Mouse (Mus musculus): ENCODE data around the gene Gm21915. TPM values are rescaled to one million over a fixed set of nuclear protein-coding genes. Genes with fewer than 3 reads are reported as not detected.
A peak's percentile ranks its signal among the peaks of the same experiment; 100 is the strongest.

The Gm21915 gene
- polyA plus RNA-seq, 1 experiment from 2014 or later: not detected

- 3% methylated on average over 14 of the region's 14 CpGs for WGBS
Measured at GRCm38 (mm10) chr9:40638394-40639049, 31.9 kb upstream of the Gm21915 start.

GRCm38 (mm10) chr9:40639536-40640187 is 30.8 kb upstream of the Gm21915 start:
- peaks cover 38% of the 10 kb centered on the region for H3K4me1 ChIP-seq
- 0 out of 2 replicates have a peak overlapping the region, but pooled peaks have one; percentile 1 for H3K27ac ChIP-seq (replicated peaks)
- H3K36me3 ChIP-seq: no peaks in the 10 kb centered on the region
- WGBS: 87% methylated on average over 10 of the region's 10 CpGs
- no peaks in the 10 kb centered on the region for H3K9me3 ChIP-seq (replicated peaks)
- H3K4me3 ChIP-seq: no peak overlapping the region
- DNase-seq (ENCODE audit: low spot score): no peak
- peaks cover 24% of the 10 kb centered on the region for H3K27me3 ChIP-seq (ENCODE audit: low read depth, poor library complexity, severe bottlenecking)

More at GRCm38 (mm10) chr9:40638394-40639049, 31.9 kb upstream of the Gm21915 start:
- peaks cover 18% of the 10 kb centered on the region for H3K27me3 ChIP-seq (ENCODE audit: low read depth, poor library complexity, severe bottlenecking)
- peak overlapping the region; percentile 84 for H3K27ac ChIP-seq (replicated peaks)
- peaks cover 38% of the 10 kb centered on the region for H3K4me1 ChIP-seq
- peak; percentile 83 for DNase-seq (ENCODE audit: low spot score)
- no peaks in the 10 kb centered on the region for H3K36me3 ChIP-seq
- H3K4me3 ChIP-seq: peak overlapping the region; percentile 55
- no peaks in the 10 kb centered on the region for H3K9me3 ChIP-seq (replicated peaks)

GRCm38 (mm10) chr9:40641318-40641717 is 29.1 kb upstream of the Gm21915 start:
- Histone ChIP-seq H3K27ac (replicated peaks) (no peak overlapping the region), H3K4me1 (peaks cover 38% of the 10 kb centered on the region), H3K36me3 (no peaks in the 10 kb centered on the region), H3K27me3 (ENCODE audit: low read depth, poor library complexity, severe bottlenecking) (peaks cover 30% of the 10 kb centered on the region), H3K9me3 (replicated peaks) (no peaks in the 10 kb centered on the region), H3K4me3 (no peak overlapping the region)
- WGBS: 72% methylated on average over 2 of the region's 2 CpGs
- no peak for DNase-seq (ENCODE audit: low spot score)

GRCm38 (mm10) chr9:40642470-40643220 is 27.8 kb upstream of the Gm21915 start:
- Histone ChIP-seq H3K36me3 (no peaks in the 10 kb centered on the region), H3K4me1 (peaks cover 28% of the 10 kb centered on the region), H3K4me3 (no peak overlapping the region), H3K27me3 (ENCODE audit: low read depth, poor library complexity, severe bottlenecking) (peaks cover 30% of the 10 kb centered on the region), H3K27ac (replicated peaks) (peak overlapping the region; percentile 57), H3K9me3 (replicated peaks) (no peaks in the 10 kb centered on the region)
- peak; percentile 33 for DNase-seq (ENCODE audit: low spot score)
- WGBS: 11% methylated on average over 16 of the region's 16 CpGs

GRCm38 (mm10) chr9:40649444-40649843 is 21.0 kb upstream of the Gm21915 start:
- H3K4me1 ChIP-seq: peaks cover 4% of the 10 kb centered on the region
- no peak for DNase-seq (ENCODE audit: low spot score)
- 0 out of 2 replicates have a peak, but pooled peaks cover 7% of the 10 kb centered on the region for H3K27me3 ChIP-seq (ENCODE audit: low read depth, poor library complexity, severe bottlenecking)
- H3K9me3 ChIP-seq (replicated peaks): no peaks in the 10 kb centered on the region
- no peak overlapping the region for H3K27ac ChIP-seq (replicated peaks)
- 90% methylated on average over 3 of the region's 3 CpGs for WGBS
- H3K4me3 ChIP-seq: no peak overlapping the region
- H3K36me3 ChIP-seq: no peaks in the 10 kb centered on the region

GRCm38 (mm10) chr9:40649983-40650382 is 20.4 kb upstream of the Gm21915 start:
- DNase-seq (ENCODE audit: low spot score): no peak
- H3K4me3 ChIP-seq: no peak overlapping the region
- H3K9me3 ChIP-seq (replicated peaks): no peaks in the 10 kb centered on the region
- WGBS: 80% methylated on average over 6 of the region's 6 CpGs
- H3K4me1 ChIP-seq: peaks cover 4% of the 10 kb centered on the region
- H3K27ac ChIP-seq (replicated peaks): no peak overlapping the region
- H3K27me3 ChIP-seq (ENCODE audit: low read depth, poor library complexity, severe bottlenecking): 0 out of 2 replicates have a peak, but pooled peaks cover 3% of the 10 kb centered on the region
- no peaks in the 10 kb centered on the region for H3K36me3 ChIP-seq

- Histone ChIP-seq H3K36me3 (no peaks in the 10 kb centered on the region), H3K4me1 (peaks cover 4% of the 10 kb centered on the region), H3K9me3 (replicated peaks) (no peaks in the 10 kb centered on the region), H3K27ac (replicated peaks) (no peak overlapping the region), H3K4me3 (no peak overlapping the region), H3K27me3 (ENCODE audit: low read depth, poor library complexity, severe bottlenecking) (no peaks in the 10 kb centered on the region)
- WGBS: 85% methylated on average over 4 of the region's 4 CpGs
- no peak for DNase-seq (ENCODE audit: low spot score)
Measured at GRCm38 (mm10) chr9:40651239-40651859, 19.1 kb upstream of the Gm21915 start.

GRCm38 (mm10) chr9:40652757-40653156 is 17.7 kb upstream of the Gm21915 start:
- WGBS: 47% methylated on average over 9 of the region's 9 CpGs
- DNase-seq (ENCODE audit: low spot score): no peak
- H3K27ac ChIP-seq (replicated peaks): no peak overlapping the region
- H3K4me3 ChIP-seq: no peak overlapping the region
- no peaks in the 10 kb centered on the region for H3K9me3 ChIP-seq (replicated peaks)
- no peaks in the 10 kb centered on the region for H3K27me3 ChIP-seq (ENCODE audit: low read depth, poor library complexity, severe bottlenecking)
- no peaks in the 10 kb centered on the region for H3K36me3 ChIP-seq
- H3K4me1 ChIP-seq: peaks cover 4% of the 10 kb centered on the region

GRCm38 (mm10) chr9:40666190-40666803 is 4.1 kb upstream of the Gm21915 start:
- Histone ChIP-seq H3K9me3 (replicated peaks) (0 out of 2 replicates have a peak, but pooled peaks cover 4% of the 10 kb centered on the region), H3K36me3 (no peaks in the 10 kb centered on the region), H3K4me3 (no peak overlapping the region), H3K4me1 (peaks cover 8% of the 10 kb centered on the region), H3K27me3 (ENCODE audit: low read depth, poor library complexity, severe bottlenecking) (no peaks in the 10 kb centered on the region), H3K27ac (replicated peaks) (no peak overlapping the region)
- no peak for DNase-seq (ENCODE audit: low spot score)
- WGBS: 86% methylated on average over 9 of the region's 9 CpGs

GRCm38 (mm10) chr9:40671323-40671930 is 1.0 kb downstream of the Gm21915 start:
- H3K4me1 ChIP-seq: peaks cover 18% of the 10 kb centered on the region
- no peaks in the 10 kb centered on the region for H3K36me3 ChIP-seq
- WGBS: 34% methylated on average over 4 of the region's 4 CpGs
- H3K27me3 ChIP-seq (ENCODE audit: low read depth, poor library complexity, severe bottlenecking): no peaks in the 10 kb centered on the region
- H3K9me3 ChIP-seq (replicated peaks): no peaks in the 10 kb centered on the region
- DNase-seq (ENCODE audit: low spot score): peak; percentile 60
- peak overlapping the region; percentile 46; the same call in 1 of the 2 replicates for H3K27ac ChIP-seq (replicated peaks)
- no peak overlapping the region for H3K4me3 ChIP-seq

GRCm38 (mm10) chr9:40675203-40675958 is 5.0 kb downstream of the Gm21915 start:
- no peak for DNase-seq (ENCODE audit: low spot score)
- Histone ChIP-seq H3K27me3 (ENCODE audit: low read depth, poor library complexity, severe bottlenecking) (no peaks in the 10 kb centered on the region), H3K4me3 (no peak overlapping the region), H3K27ac (replicated peaks) (0 out of 2 replicates have a peak overlapping the region, but pooled peaks have one; percentile 13), H3K36me3 (no peaks in the 10 kb centered on the region), H3K4me1 (peaks cover 18% of the 10 kb centered on the region), H3K9me3 (replicated peaks) (no peaks in the 10 kb centered on the region)
- WGBS: 79% methylated on average over 12 of the region's 12 CpGs

Data from midbrain, embryonic 10.5 days (tissue).